Mouse (Mus musculus) thymus, postnatal 25 days (tissue): Measurements from ENCODE around the gene Sult1e1.

Experiments
- DNase-seq: peaks from one replicate; pipeline ENCODE4 v3.0.0; 2022

Gene Sult1e1

DNA sequence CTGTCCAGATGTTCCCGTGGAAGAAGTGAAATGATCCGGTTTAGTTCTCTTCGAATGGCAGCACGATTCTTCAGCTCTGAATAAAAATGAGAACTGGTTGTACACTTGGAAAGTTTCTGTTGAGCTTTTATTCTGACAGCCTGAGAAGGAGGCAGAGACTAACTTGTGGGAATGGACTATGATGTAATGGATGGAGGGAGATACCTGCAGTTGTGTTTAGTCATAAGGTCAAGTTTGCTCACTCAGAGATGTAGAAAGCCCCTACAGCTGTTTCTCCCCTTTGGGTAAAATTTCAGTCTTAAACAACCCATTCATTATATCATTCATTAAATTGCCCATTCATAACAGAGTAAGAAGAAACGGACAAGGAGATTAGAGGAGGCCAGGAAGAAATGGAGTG lies at the start of gene Sult1e1:
Gene Sult1e1 (minus strand): TSS at position 101 of the 400 bp plus-strand sequence.
- DNase-seq = no peak

- DNase-seq = no peak
Measured at GRCm38 (mm10) chr5:87622681-87623080, 31.3 kb upstream of the Sult1e1 start.

DNA sequence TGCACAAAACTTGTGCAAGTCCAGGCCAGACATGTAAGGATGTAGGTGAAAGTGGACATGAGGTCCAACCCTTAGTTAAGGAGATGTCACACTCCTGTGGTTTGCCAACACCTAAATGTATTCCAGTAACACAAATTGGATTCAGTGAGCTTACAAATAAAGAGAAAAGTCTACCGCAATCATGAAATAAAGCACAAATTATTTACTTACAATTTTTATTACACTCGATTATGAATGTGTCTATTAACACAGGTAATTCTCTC lies 23.7 kb upstream of the Sult1e1 start:
- no peak for DNase-seq

DNA sequence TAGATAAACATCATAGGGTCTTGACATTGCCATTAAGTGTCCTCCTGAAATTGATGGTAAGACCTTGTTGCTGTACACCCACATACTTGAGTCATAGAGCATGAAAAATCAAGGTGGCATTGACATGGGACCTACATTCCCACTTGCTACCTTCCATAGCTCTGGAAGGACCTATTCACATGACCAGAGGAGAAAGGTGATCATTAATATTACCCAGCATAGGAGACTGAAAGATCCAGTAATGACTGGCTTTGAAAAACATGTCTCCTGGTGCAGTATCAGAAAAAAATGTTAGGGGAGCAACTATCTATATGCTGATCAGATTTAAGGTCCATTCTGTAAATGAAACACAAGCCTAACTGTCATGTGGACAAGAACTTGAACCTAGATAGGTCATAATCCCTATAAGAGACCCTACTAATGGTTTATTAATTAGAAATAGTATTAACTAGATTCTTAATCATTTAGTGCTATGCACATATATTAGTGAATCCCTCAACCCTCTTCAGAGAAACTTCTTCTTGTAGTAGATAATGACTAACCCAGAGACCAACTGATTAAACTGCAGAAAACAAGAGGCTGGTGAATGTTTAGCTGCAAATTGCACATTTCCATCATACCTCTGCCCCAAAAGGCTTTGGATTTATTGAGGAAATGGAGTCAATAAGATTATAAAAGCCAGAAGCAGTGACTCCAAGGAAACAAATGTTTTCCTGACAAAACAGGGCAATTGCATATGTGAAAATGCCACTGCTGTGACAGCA lies 23.2 kb upstream of the Sult1e1 start:
- DNase-seq = no peak

DNA sequence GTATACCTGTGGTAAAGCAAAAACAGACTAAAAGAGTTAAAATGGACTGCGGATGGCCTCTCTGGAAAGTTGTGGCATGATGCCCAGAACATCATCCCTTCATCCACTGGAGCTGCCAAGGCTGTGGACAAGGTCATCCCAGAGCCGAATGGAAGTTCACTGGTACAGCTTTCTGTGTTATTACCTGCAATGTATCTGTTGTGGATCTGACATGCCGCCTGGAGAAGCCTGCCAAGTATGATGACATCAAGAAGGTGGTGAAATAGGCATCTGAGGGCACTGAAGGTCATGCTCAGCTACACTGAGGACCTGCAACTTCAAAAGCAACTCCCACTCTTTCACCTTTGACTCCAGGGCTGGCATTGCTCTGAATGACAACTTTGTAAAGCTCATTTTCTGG lies 9.6 kb upstream of the Sult1e1 start:
- no peak for DNase-seq

DNA sequence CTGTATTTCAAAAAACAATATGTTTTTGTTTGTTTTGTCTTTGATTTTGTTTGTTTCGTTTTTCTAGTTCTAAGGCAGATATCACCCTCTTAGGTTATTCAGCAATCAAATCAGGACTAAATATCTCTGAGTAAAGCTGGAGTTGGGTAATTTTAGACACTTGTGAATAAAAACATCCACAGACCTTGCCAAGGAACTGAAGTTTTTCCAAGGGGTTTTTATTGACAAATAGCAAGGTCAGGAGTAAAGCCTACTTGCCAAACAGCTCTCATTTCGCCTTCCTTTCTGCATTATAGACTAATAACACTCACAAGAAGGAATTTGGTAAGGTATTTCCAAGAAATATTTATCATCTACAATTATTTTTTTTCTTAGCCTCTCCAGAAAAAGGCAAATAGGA lies 6.5 kb upstream of the Sult1e1 start:
- DNase-seq = no peak

DNA sequence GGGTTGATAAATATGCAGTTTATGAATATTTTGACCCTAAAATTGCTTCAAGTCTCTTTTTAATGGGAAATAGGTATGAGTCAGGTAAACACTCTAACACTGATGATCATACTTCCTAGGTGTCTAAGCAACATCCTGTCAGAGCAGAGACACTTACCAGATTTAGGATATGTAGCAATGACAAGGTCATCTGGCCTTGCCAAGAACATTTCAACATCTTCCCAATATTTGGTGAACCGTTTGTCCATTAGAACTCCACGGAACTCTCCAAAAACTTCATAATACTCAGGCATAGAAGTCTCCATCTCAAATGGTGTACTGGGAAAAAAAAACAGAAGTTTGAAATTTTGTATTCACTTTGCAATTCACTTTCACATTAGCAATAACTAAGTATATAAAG lies 1.5 kb downstream of the Sult1e1 start:
- DNase-seq = no peak

DNA sequence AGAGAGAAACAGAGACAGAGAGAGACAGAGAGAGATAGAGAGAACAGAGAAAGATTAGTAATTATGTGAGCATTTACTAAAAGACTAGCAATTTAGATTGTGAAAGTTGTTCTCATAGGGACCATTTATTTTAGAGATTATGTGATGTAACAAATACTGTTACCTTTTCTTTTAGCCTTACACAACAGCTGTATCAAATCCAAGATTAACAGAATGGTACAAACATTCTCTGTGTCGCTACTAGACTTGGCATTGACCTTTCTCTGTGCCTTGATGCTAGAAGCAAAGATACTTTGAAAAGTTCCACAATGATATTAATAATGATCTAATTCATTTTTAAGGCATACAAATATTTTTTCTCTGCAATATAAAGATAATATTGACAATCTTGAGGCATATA lies 11.0 kb downstream of the Sult1e1 start:
- DNase-seq = no peak

DNA sequence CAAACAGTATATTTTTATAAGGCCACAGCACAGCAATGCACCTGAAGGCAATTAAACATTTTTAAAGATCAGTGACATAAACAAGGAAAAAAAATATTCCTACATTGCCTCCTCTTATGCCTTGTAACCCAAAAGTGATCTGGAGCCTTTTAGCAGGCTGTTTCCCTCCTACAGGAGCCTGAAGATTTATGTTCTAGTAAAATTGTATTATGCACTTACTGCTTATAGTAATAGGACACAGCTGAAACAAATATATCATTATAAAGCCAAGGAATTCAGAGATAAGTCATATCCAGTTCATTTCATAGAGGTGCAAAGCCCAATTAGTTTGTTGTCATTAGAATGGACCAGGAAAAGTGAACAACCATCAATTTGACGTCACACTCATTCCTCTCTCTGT lies 17.2 kb downstream of the Sult1e1 start:
- no peak for DNase-seq

- DNase-seq = no peak
Measured at GRCm38 (mm10) chr5:87573490-87573889, 17.9 kb downstream of the Sult1e1 start.

DNA sequence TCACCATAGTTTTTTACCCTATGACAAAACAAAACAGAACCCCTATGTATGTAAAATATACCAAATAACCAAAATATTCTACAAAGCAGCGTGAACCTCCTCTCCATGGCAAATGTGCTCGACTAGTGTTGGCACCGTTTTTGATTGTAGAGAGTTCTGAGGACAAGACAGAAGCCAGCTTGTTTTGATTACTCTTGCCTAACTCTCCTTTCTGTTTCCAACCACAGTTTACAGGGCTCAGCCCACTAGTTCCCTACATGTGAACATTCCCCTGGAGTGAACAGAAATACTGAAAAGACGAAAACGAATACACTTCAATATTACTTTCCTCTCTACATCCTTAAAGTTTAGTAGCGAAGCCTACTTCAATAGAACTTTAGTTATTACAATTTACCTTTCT lies 18.6 kb downstream of the Sult1e1 start:
- no peak for DNase-seq

- DNase-seq = no peak
Measured at GRCm38 (mm10) chr5:87568845-87569244, 22.5 kb downstream of the Sult1e1 start, which contains the start of gene Sult1d1. Gene Sult1d1, minus strand, starts transcription at chr5:87569027.

DNA sequence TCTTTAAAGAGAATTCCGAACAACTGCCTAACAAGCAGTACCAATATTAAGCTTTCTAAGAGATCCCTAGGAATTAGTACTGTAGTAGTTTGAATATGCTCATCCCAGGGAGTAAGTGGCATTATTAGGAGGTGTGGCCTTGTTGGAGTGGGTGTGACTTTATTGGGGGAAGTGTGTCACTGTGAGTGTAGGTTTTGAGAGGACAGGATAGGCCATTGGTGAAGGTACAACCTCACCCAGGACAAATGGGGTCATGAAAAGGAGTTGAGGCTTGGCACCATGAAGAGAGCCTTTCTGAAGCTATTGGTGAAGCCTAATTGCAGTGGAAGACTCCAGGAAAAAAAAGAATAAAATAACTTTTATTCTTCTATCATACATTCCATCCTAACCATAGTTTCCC lies 24.1 kb downstream of the Sult1e1 start:
- no peak for DNase-seq

DNA sequence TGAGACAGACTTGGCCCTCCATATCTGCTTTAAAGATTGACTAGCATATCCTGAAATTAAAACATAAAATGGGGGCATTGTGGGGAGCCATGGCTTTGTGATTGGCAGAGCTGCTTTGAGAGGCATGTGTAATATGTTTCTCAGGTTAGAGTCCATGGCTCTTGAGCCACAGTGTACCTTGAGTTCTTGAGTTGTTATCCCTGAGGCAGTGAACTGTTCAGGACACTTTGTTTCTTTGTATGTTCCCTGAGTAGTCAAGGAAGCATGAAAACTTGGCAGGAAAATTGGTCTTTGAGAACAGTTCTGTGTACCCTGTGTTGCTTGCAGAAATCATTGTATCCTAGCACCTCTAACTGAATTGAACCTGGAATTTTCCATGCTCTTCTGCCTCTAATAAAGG lies 28.4 kb downstream of the Sult1e1 start:
- DNase-seq = no peak

GRCm38 (mm10) chr5:87562526-87562925 lies 28.9 kb downstream of the Sult1e1 start:
- DNase-seq = no peak

DNA sequence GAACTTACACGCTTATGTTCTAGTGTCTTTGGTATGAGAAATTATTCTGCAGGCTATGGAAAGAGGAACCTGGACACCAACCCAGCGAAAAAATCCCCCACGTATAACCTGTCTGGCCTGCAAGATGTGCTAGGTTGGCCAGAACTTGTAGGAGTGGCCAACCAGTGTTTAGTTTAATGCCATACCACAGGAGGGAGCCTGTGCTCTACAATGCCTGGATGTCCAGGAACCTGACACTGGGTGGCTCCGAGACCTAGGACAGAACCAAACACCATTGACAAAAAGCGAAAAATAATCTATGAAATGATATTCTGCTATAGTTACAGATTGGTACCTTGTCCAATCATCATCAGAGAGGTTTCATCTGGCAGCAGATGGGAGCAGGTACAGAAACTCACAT lies 31.2 kb downstream of the Sult1e1 start:
- DNase-seq = no peak

DNA sequence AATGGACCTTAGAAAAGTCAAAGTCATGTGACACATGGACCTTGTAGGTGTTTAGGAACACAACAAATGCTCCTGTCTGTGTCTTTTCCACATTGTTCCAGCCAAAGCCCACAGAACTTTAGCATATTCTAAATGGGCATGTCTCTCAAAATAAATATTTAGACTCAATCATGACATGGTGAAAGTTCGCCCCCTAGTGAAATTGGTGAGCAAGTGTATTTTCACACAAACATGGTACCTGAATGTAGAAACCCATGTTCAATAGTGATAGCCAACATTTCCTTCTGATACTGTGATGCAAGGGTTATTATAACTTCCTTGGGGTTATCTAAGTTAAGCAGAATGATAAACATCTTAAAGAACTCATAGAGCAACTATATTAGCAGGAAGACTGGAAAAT lies 40.5 kb downstream of the Sult1e1 start:
- DNase-seq = no peak

DNA sequence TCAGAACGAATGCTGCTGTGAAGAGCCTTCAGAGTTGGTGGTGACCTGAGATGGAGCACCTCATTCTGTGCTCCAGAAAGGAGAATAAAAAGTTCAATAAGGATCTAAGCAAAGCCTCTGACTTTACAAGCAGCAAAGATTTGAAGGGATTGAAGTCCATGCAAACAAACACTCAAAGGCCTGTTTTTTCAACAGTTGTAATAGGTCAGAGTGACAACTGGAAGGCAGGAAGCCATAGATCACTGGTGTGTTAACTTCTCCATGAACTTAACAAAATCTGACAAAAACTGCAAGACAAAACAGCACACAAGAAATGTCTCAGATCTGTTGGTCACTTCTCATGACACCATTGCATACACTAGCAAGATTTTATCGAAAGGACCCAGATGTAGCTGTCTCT lies 53.3 kb downstream of the Sult1e1 start, which contains the start of gene Sult1b1:
Gene Sult1b1 (minus strand): TSS at position 85 of the 400 bp plus-strand sequence.
- DNase-seq = no peak

- DNase-seq = no peak
Measured at GRCm38 (mm10) chr5:87535994-87536644, 55.3 kb downstream of the Sult1e1 start.

GRCm38 (mm10) chr5:87532288-87532687 lies 59.1 kb downstream of the Sult1e1 start:
- DNase-seq = no peak
